Mouse (Mus musculus) liver, embryonic 14.5 days (tissue): ENCODE results near the gene Nup85.

ENCODE experiments used
- CTCF ChIP-seq: IDR thresholded peaks from 2 replicates; pipeline ENCODE4 v1.5.1; 2016; ENCODE audit warnings: antibody characterized with exemption, low read depth, control low read depth
- EP300 ChIP-seq: IDR thresholded peaks from 2 replicates; pipeline ENCODE4 v1.6.1; 2016; ENCODE audit warnings: antibody characterized with exemption, low read depth

DNA sequence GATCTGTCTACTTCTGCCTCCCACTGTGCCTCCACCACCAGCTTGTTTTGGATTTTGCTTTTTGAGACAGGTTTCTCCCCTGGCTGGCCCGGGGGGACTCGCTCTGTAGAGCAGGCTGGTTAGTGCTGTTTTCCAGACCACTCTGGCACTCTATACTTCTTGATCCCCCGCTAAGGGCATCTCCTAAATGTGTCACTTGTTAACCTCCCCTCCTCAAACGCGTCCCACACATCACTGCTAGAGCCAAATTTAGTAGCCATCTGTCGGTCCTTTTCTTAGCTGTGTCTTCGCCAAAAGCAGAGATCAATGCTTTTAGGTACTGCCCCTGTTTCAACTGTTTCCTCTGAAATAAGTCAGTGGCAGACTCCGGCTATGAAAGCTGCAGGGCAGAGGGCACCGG is 45.5 kb upstream of the Nup85 start:
- TF ChIP-seq EP300 (no peak), CTCF (no peak)
